Mouse (Mus musculus) left cerebral cortex, adult 9 months (tissue): ENCODE results near the gene Lztfl1.
"Not testable (repeated sequence)": the region's sequence is repeated elsewhere in the genome, so short reads cannot be mapped to it uniquely, and the experiment has no call there.

Experiments
- DNase-seq, 2 experiments: peaks; one replicate each; pipeline ENCODE4 v3.0.0; 2022; ENCODE audit warnings: low spot score in 2 of 2

The Lztfl1 gene

GRCm38 (mm10) chr9:123679198-123679597 lies 38.3 kb downstream of the Lztfl1 start:
- DNase-seq: no peak

DNA sequence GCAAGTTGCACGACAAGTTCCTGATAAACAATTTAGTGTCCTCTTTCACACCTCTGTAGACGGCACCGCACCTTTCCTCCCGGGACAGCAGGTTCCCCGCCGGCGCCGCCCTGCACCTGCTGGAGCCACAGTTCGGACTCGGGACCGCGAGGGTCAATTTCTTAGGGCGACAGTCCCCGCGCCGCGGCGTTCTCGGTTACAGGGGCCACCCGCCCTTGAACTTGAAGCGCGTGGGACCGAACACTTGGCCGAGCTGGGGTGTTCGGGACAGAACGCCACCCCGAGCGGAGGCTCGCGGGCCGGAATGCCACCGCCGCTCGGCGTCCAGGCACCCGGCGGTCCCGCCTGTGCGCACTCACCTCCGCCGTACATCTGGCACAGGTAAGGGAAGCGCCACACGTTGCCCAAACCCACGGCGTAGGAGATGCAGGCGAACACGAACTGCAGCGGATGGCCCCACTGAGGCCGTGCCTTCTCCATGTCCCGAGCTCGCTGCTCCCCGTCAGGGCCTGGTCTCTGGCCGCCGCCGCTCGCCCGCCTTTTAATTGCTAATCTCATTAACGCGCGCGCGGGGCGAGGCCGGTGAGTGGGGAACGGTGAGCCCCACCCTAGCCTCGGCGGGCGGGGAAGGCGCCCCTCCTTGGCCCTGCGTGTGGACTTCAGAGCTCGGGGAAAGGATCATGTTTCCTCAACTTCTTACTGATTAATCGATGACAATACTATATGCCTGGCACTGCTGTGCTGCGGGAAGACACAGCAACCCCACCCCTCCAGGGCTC lies 39.0 kb downstream of the Lztfl1 start, which contains the start of the genes Ccr9 and Slc6a20a:
Gene Ccr9 (plus strand): TSS at position 113 of the 779 bp plus-strand sequence.
Gene Slc6a20a (minus strand): TSS at position 559 of the 779 bp plus-strand sequence.
- no peak for DNase-seq

GRCm38 (mm10) chr9:123665645-123666044 lies 51.9 kb downstream of the Lztfl1 start:
- DNase-seq: peak in 1 of 2 experiments; percentile 38

DNA sequence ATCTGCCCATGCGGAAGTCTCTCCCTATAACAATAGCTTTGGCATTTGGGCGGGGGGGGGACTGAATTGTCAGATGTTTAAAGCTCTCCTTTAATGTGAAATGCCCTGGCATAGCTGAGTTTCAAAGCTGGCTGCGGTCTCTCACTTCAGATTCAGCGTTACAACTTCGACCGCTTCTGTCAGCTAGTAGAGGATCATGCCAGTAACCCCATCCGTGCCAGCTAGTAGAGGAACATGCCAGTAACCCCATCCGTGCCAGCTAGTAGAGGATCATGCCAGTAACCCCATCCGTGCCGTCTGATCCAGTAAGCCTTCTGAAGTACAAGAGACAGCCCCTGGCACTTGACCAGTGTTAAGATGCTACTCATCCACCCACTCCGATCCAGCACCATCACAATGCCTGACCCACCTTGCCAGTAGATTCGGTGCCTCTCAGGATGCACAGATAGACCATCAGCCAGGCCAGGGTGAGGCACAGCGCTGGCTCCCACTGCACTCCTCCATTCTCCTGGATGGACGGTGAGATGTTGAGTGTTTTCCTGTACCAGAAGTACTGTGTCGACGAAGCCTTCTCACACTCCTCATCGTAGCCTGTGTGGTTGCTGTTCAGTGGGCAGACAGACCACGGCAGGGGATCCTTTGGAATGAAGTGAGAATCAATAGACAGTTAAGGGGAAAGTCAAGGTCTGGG lies 57.4 kb downstream of the Lztfl1 start:
- not testable (repeated sequence) for DNase-seq

GRCm38 (mm10) chr9:123658981-123659380 lies 58.5 kb downstream of the Lztfl1 start:
- DNase-seq: no peak

DNA sequence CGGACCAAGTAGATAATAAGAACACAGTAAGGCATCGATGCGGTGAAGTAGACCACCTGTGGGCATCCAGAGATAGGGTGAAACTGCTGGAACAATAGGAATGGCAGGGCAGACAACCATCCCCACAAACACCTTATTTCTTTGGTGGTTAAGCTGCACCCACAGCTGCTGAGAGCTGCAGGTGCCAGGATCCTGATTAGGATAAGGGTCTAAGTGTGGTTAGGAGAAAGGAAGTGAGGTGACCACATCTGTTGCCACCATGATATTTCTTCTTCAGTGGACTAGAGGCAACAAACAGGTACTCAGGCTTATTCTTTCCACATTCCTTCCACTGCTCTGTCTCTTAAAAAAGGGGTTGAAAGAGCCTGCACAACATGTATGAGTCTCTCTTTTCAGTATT lies 60.0 kb downstream of the Lztfl1 start:
- no peak for DNase-seq

- DNase-seq: no peak
Measured at GRCm38 (mm10) chr9:123651369-123651768, 66.1 kb downstream of the Lztfl1 start.

DNA sequence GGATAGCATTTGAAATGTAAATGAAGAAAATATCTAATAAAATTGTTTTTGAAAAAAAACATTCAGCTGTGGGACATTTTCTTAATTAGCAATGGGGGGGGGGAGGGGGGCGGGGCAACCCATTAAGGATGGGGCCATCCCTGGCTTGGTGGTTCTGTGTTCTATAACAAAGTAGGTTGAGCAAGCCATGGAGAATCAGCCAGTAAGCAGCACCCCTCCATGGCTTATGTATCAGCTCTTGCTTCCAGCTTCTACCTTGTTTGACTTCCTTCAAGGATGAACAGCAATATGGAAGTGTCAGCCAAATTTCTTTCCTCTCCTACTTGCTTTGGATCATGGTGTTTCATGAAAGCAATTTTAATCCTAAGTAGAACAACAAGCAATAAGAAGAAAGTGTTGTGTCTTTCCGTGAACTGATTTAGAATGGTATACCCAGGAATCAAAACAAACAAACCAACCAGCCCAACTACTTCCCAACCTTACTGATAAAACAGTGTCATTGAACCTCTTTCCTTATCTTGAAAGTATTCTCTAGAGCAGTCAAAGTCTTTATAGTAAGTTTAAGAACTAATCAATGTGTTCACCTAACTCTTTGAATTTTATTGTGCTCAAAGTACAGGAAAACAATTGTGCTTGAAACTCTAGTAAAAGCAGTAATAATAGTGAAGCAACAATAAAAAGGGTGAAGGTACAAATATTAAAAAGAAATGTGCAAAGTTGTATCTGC lies 67.5 kb downstream of the Lztfl1 start:
- no peak for DNase-seq
